Mouse (Mus musculus) A20 (cell line): ENCODE results near the gene 4933425L06Rik.

ENCODE experiments used
- DNase-seq: peaks from one replicate; pipeline ENCODE4 v3.0.0-alpha.2; 2011; ENCODE audit warnings: low read depth, low spot score

Gene 4933425L06Rik

DNA sequence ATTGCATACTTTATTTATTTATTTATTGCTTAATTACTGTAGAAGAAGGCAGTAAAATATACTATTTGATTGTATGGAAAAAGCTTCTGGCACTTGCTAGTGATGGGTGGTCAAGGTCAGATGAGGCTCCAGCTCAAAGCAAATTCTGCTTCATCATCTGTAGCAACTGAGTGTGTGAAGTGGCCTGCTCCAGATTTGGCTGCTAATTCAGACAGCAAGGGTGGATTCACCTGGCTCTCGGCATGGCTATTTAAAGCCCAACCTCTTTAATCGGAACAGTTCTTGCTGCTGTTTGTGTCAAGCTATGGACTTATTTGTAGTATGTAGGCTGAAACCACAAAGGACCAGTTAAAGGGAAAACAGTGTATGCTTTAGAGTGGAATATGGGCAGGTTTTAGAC, 50.9 kb downstream of the 4933425L06Rik start:
- DNase-seq: no peak

- DNase-seq: no peak
These were observed 52.5 kb downstream of the 4933425L06Rik start for GRCm38 (mm10) chr13:105134397-105134796.

DNA sequence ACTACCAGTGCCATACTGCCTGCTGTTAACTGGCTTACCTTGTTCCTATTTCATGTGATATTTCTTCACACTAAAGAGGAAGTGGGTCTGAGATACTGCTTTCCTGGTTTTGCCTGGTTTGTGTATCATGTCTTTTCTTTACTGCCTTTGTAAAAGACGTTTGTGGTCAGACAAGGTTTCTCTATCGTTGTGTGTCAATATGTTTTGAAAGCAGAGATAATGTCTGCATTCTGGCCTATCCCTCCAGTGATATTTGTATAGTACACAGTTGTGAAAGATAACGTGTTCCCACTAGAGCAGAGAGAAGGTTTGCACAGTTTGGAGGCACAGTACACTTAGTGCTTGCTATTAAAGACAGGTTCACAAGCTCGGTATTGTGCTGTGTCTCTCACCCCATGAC, 58.0 kb downstream of the 4933425L06Rik start:
- no peak for DNase-seq

DNA sequence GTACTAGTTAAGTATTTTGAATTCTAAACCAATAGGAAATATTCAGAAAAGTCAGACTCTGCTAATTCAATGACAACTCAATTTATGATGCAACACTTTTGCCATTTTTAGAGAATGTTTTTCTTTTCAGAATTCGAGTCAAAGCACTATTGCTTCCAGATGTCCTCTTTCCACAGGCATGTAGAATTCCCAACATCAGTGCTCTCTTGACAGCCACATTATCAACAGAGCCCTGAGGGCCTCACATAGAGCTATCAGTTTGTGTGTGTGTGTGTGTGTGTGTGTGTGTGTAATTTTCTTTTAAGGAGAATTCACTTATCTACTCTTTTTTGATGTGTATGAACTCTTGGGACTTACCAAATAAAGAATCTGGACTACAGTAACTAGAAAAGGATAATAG, 64.9 kb downstream of the 4933425L06Rik start:
- no peak for DNase-seq

DNA sequence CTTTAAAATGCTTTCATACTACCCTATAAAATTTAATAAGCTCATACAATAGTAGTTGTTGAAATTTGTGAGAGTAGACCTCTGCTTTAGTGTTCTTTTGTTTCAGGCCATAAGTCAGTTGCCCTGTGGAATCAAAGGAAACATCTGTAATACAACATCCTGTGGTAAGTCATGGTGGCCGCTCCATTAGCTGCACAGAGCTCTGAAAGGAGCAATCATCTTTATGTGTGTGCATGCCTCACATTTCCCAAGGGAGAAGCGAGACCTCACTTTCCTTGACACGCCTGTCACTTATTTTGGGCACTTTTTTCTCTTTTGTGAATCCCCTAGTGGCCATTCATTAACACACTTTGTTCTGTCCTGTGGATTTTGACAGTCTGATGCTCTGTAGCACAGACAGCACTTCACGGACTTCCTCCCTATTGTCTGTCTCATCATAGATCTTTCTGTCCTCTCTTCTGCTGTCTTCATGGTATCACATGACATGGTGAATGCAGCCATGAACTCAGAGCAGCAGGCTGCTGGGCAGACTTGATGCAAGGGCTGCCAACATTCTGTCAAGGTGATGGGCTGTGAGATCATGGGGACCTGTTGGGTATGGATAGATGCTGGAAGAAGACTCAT, 66.0 kb downstream of the 4933425L06Rik start:
- DNase-seq: no peak

DNA sequence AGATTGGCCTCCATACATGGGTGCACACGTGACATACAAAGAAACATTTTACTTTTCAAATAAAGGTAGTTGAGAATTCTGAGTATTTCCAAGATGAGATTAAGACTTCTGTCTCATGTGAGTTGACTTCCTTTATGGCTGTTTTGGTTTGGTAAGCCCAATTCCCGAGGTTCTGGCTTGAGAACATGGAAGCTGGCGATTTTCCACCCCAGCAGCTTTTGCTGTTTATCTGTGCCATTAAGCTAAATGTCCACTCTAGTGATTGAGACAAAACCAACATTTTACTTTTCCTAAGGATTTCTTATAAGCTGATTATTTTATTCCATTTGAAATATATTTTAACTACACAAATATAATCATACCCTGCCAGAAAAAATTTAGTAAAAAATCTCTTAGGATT, 68.1 kb downstream of the 4933425L06Rik start:
- no peak for DNase-seq

DNA sequence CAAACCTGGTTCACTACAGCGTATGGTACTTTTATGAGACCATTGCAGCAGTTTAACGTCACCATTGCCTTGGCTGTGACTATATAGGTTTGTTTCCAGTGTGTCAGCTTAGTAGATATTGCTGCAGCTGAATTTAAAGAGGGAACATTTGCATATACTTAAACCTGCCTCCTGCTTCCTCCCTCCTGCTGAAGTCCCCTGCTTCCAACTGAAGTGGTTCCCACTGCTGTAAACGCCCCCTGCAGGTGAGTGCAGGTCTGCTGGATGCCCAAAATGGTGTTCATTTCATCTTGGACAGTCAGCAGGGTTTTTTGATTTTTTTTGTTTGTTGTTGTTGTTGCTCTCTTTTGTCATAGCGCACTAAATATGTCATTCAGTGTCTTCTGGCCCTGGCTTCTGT, 72.0 kb downstream of the 4933425L06Rik start:
- DNase-seq: no peak

DNA sequence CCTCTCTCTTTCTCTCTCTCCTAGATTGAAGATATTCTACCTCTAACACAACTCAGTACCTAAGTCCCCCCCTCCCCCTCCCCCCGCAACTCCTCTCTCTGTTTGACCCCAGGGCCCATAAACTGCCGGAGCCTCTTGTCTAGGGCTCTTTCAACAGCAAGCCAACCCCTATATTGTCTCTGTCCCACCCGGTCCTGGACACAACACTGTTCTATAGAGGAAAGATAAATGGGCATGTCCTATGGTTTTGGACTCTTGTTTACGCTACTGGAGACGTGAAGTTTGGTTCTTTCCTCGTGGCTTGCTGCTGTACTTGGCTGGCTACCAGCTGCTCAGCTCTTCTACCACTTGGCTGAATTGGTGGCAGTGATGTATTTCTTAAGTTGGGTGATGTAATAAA, 83.5 kb downstream of the 4933425L06Rik start:
- no peak for DNase-seq
